Mouse (Mus musculus) liver, embryonic 14.5 days (tissue): ENCODE results near the gene Hes6. TPM values are rescaled to one million over a fixed set of nuclear protein-coding genes. Genes with fewer than 3 reads are reported as not detected.
A peak's percentile ranks its signal among the peaks of the same experiment; 100 is the strongest.

ENCODE experiments used
- ATAC-seq: fragments of 200-750 bp; cut with Nextera tagmentation; 2 replicates; pipeline ENCODE4 v1.8.0; 2017; ENCODE audit warnings: moderate number of reproducible peaks, mild to moderate bottlenecking, moderate library complexity; ENCODE audit not compliant: insufficient read depth
- DNase-seq, 3 experiments: peaks; one replicate each; pipeline ENCODE4 v3.0.0-alpha.2; 2012 to 2013; ENCODE audit warnings: low read depth in 3 of 3, low spot score in 3 of 3
- H3K27ac ChIP-seq: fragments of 300-500 bp; sonication (generic); 2 replicates; pipeline ENCODE4 v1.5.1; 2014; ENCODE audit warnings: moderate library complexity, mild to moderate bottlenecking, control low read depth, inconsistent platforms
- H3K27me3 ChIP-seq: fragments of 300-500 bp; sonication (generic); 2 replicates; pipeline ENCODE4 v1.6.1; 2014; ENCODE audit warnings: mild to moderate bottlenecking, low read length, moderate library complexity; ENCODE audit not compliant: control insufficient read depth, insufficient read depth
- H3K36me3 ChIP-seq: fragments of 300-500 bp; sonication (generic); replicated peaks from 2 replicates; pipeline ENCODE4 v1.6.1; 2014; ENCODE audit warnings: low read depth; ENCODE audit not compliant: control insufficient read depth, insufficient read depth
- H3K4me1 ChIP-seq, 2 experiments: fragments of 200-500 bp in 1 of 2; fragments of 300-500 bp in 1 of 2; sonication (generic) in 1 of 2; replicated peaks; 2 replicates each; pipeline ENCODE4 v1.6.1; 2012 to 2014; ENCODE audit warnings: antibody characterized with exemption in 1 of 2, inconsistent platforms in 1 of 2, low read length in 1 of 2; ENCODE audit not compliant: control insufficient read depth in 2 of 2, insufficient read depth in 2 of 2
- H3K4me2 ChIP-seq: fragments of 300-500 bp; sonication (generic); 2 replicates; pipeline ENCODE4 v1.6.1; 2014; ENCODE audit warnings: low read depth, mild to moderate bottlenecking, control low read depth, moderate library complexity
- H3K4me3 ChIP-seq, 2 experiments: fragments of 200-500 bp in 1 of 2; fragments of 300-500 bp in 1 of 2; sonication (generic) in 1 of 2; 2 replicates each; pipeline ENCODE4 v1.5.1; 2012 to 2014; ENCODE audit warnings: low read depth in 2 of 2, low read length in 2 of 2, mild to moderate bottlenecking in 2 of 2, control low read depth in 1 of 2, inconsistent platforms in 1 of 2, moderate library complexity in 1 of 2; ENCODE audit not compliant: insufficient read depth in 1 of 2
- H3K9ac ChIP-seq: fragments of 300-500 bp; sonication (generic); replicated peaks from 2 replicates; pipeline ENCODE4 v1.6.1; 2014; ENCODE audit warnings: mild to moderate bottlenecking, control low read depth, moderate library complexity
- H3K9me3 ChIP-seq: fragments of 300-500 bp; sonication (generic); 2 replicates; pipeline ENCODE4 v1.6.1; 2016; ENCODE audit warnings: low read length, mixed read lengths; ENCODE audit not compliant: control insufficient read depth
- CTCF ChIP-seq: IDR thresholded peaks from 2 replicates; pipeline ENCODE4 v1.5.1; 2016; ENCODE audit warnings: antibody characterized with exemption, low read depth, control low read depth
- EP300 ChIP-seq: IDR thresholded peaks from 2 replicates; pipeline ENCODE4 v1.6.1; 2016; ENCODE audit warnings: antibody characterized with exemption, low read depth
- WGBS: fragments of 180-500 bp; shearing (Covaris S2); extraction: QIAGEN DNeasy Blood & Tissue Kit; methylation state at CpG from one replicate; pipeline ENCODE4 v1.1.7; 2014; ENCODE audit not compliant: insufficient replicate concordance; 5-methylcytosine and 5-hydroxymethylcytosine counted together
- polyA plus RNA-seq, 2 experiments: library from polyadenylated mRNA; depleted of rRNA in 1 of 2; stranded (reverse) in 1 of 2; unstranded in 1 of 2; fragments of >200 nt; fragmentation: Nextera tagmentation in 1 of 2; extraction: Ambion mirVana in 1 of 2; gene quantifications; 2 replicates each; pipeline versions ENCODE4 v1.2.1 to v1.2.3; 2012 to 2014

Hes6 gene
- polyA plus RNA-seq, 2 experiments, result 11.2 to 15.1 TPM

DNA sequence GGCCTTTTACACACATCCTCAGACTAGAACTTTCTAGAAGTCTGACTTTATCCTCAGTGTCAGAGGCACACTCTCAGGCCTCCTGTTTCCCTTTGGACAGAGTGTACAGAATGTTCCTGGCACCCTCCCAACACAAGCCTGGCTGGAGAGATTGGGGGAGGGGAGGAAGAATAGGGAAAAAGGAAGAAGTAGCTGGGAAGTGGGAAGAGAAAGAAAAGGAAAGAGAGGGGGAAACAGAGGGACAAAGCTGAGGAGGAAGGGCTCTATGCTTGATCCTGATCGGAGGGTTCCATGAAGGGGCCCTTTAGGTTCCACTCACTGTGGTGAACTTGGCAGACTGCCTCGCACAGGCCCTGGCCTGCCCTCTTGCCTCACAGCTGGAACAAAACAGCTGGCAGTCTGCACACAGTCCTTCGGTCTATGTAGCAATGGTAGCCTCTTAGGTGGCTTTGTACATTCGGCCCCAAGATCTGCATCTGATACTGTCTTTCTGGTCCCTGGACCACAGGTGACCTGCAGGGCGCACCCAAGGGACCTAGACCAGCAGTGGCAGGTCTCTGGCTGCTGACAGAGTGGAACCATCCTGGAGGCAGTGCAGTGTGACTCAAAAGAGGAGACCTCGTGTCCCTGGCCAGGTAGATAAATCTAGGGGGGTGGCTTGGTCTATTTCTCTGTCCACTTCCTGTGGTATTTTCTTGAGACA lies 22.7 kb upstream of the Hes6 start:
- no peak overlapping the region for H3K9ac ChIP-seq
- peaks cover 0 to 4% of the 10 kb centered on the region in 2 experiments; a peak in 2 of 4 replicates for H3K4me1 ChIP-seq
- 60% methylated on average over 6 of the region's 6 CpGs for WGBS
- TF ChIP-seq EP300 (no peak), CTCF (no peak; the same call in 1 of the 2 replicates)
- no peaks in the 10 kb centered on the region for H3K9me3 ChIP-seq
- no peak overlapping the region for H3K4me3 ChIP-seq
- H3K4me2 ChIP-seq, result no peak overlapping the region
- H3K27ac ChIP-seq, result no peak overlapping the region
- ATAC-seq, result peak; percentile 48; the same call in 1 of the 2 replicates
- no peaks in the 10 kb centered on the region for H3K27me3 ChIP-seq
- no peak for DNase-seq
- no peaks in the 10 kb centered on the region; the same call in 1 of the 2 replicates for H3K36me3 ChIP-seq

DNA sequence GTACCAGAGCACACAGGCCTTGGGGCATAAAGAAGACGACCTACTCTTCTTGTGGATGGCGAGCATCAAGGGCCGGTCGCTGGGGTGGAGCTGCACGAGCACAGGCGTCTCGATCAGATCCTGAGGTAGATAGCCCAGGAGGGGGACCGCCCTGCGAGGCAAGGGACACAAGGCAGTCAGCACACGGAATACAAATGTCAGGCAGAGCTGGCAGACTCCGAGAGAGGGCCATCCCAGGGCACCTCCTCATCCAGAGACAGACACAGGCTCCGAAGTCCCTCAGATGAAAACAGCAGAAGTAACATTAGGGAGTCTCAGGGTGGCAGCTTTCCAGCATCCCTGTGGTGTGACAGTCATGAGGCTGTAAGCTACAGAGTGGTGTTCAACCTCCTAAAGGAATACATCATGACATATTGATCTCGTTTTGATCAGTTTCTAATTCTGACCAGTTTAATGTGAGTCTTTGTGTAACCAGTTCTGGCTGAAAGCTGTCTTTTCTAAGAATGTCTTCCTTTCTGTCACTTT lies 21.8 kb upstream of the Hes6 start:
- Histone ChIP-seq H3K9me3 (no peaks in the 10 kb centered on the region), H3K4me2 (no peak overlapping the region), H3K4me3 (no peak overlapping the region), H3K9ac (no peak overlapping the region), H3K36me3 (no peaks in the 10 kb centered on the region; the same call in 1 of the 2 replicates), H3K4me1 (peaks cover 0 to 4% of the 10 kb centered on the region in 2 experiments; a peak in 2 of 4 replicates), H3K27me3 (no peaks in the 10 kb centered on the region), H3K27ac (no peak overlapping the region)
- no peak for TF ChIP-seq EP300
- TF ChIP-seq CTCF, result no peak
- ATAC-seq (no peak), DNase-seq (no peak)
- WGBS, result 72% methylated on average over 13 of the region's 13 CpGs

DNA sequence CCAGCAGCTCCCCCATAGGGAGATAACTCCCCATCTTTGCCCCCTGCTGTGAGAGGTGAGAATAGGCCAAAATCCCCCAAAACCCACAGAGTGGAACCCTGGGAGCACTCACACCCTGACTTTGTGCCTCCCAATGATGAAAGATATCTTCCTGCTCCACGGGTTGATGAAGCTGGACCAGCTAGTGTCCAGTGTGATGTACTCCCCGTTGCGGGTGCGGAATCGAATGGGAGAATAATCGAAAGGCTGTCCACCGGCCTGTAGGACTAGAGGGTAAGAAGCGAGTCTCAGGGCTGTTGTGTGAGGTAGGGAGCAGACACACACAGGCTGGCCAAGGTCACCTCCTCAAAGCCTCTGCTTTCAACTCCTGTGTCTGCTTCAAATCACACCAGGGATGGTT lies 21.1 kb upstream of the Hes6 start:
- H3K4me1 ChIP-seq, result peaks cover 0 to 4% of the 10 kb centered on the region in 2 experiments; a peak in 2 of 4 replicates
- 82% methylated on average over 8 of the region's 8 CpGs for WGBS
- DNase-seq (no peak), ATAC-seq (no peak)
- no peaks in the 10 kb centered on the region for H3K27me3 ChIP-seq
- H3K4me3 ChIP-seq, result no peak overlapping the region
- H3K9ac ChIP-seq, result no peak overlapping the region
- H3K4me2 ChIP-seq, result no peak overlapping the region
- no peaks in the 10 kb centered on the region for H3K9me3 ChIP-seq
- H3K36me3 ChIP-seq, result no peaks in the 10 kb centered on the region; the same call in 1 of the 2 replicates
- no peak overlapping the region for H3K27ac ChIP-seq
- TF ChIP-seq CTCF (no peak), EP300 (no peak)

DNA sequence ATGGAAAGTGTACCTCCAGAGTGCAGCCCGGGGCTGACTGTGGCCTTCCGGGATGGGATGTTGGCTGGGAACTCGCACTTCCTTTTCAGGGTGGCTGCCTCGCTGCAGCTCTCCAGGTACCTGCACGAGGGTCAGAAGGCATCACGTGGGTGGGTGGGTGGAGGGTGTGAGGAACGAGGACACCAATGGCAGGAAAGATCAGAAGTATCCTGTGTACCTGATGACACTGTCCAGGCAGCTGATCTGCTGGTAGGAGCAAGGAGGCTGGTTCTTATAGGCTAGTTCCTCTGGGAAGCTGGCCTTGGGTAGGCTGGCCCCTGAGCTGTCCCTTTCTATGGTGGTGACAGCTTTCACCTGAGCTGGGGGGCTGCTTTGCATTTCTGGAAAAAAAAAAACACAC lies 16.9 kb upstream of the Hes6 start:
- Histone ChIP-seq H3K4me3 (no peak overlapping the region), H3K9me3 (no peaks in the 10 kb centered on the region), H3K9ac (no peak overlapping the region), H3K4me2 (no peak overlapping the region), H3K36me3 (no peaks in the 10 kb centered on the region; the same call in 1 of the 2 replicates), H3K4me1 (no peaks in the 10 kb centered on the region), H3K27ac (no peak overlapping the region), H3K27me3 (no peaks in the 10 kb centered on the region)
- no peak for TF ChIP-seq CTCF
- no peak for TF ChIP-seq EP300
- no peak for DNase-seq
- no peak for ATAC-seq
- WGBS, result 63% methylated on average over 7 of the region's 7 CpGs

DNA sequence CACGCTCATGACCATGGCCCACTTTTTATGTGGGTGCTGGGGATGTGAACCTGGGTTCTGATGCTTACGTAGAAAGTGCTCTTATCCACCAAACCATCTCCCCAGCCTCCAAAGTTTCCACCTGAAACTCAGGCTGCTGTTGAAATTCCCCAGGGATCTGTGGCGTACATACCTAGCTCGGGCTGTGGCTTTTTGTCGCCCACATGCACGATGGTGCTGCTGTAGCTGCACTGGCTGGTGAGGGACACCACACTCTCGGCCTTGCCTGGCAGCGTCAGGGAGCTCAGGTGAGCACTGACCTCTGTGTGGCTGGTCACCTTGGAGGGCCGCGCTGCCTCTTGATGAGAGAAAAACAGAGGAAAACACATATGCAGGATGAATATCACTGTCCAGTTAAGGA lies 15.4 kb upstream of the Hes6 start:
- WGBS, result 82% methylated on average over 10 of the region's 10 CpGs
- no peaks in the 10 kb centered on the region for H3K9me3 ChIP-seq
- DNase-seq (no peak), ATAC-seq (no peak)
- H3K4me2 ChIP-seq, result no peak overlapping the region
- H3K27me3 ChIP-seq, result no peaks in the 10 kb centered on the region
- no peaks in the 10 kb centered on the region for H3K4me1 ChIP-seq
- no peak overlapping the region for H3K9ac ChIP-seq
- TF ChIP-seq CTCF (no peak), EP300 (no peak)
- H3K27ac ChIP-seq, result no peak overlapping the region
- no peak overlapping the region for H3K4me3 ChIP-seq
- no peaks in the 10 kb centered on the region; the same call in 1 of the 2 replicates for H3K36me3 ChIP-seq
